Mouse (Mus musculus) granulocyte monocyte progenitor cell, adult 5-6 weeks (primary cell): ENCODE data around the gene Esrp2. TPM values are rescaled to one million over a fixed set of nuclear protein-coding genes. Genes with fewer than 3 reads are reported as not detected.

Experiments
- ATAC-seq: replicated peaks from 2 replicates; pipeline ENCODE4 v1.8.0; 2016; ENCODE audit warnings: mild to moderate bottlenecking, moderate TSS enrichment, inconsistent platforms; ENCODE audit not compliant: poor library complexity, severe bottlenecking
- total RNA-seq, 2 experiments: library from RNA; stranded (forward) in 1 of 2; stranded (reverse) in 1 of 2; fragments of 200-712, 200-1000 nt in 1 of 2; fragments of >200 nt in 1 of 2; fragmentation: Nextera tagmentation in 1 of 2; gene quantifications; 2 replicates each; pipeline ENCODE4 v1.2.3; 2014 to 2017

Gene Esrp2
- total RNA-seq, 2 experiments from 2014 or later, result not detected

DNA sequence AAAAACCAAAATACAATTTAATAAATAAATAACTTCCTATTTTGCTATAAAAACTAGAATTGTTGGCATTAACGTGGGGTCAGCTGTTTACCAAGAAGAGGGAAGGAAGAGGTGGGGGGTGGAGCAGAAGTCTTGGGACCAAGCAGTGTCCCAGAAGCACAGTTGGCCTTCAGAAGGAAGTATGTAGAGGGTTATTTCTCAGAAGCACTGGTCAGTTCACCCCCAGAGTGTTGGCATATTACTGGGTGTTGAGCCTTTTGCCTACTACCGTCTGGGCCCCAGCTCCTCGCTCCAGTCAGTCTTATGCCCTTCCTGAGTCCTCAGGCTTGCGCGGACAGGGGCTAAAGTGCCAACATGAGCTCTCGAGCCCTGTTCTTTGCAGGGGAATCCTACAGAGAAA is 12.3 kb upstream of the Esrp2 start:
- ATAC-seq, result 0 out of 2 replicates have a peak, but pooled peaks have one; percentile 10

DNA sequence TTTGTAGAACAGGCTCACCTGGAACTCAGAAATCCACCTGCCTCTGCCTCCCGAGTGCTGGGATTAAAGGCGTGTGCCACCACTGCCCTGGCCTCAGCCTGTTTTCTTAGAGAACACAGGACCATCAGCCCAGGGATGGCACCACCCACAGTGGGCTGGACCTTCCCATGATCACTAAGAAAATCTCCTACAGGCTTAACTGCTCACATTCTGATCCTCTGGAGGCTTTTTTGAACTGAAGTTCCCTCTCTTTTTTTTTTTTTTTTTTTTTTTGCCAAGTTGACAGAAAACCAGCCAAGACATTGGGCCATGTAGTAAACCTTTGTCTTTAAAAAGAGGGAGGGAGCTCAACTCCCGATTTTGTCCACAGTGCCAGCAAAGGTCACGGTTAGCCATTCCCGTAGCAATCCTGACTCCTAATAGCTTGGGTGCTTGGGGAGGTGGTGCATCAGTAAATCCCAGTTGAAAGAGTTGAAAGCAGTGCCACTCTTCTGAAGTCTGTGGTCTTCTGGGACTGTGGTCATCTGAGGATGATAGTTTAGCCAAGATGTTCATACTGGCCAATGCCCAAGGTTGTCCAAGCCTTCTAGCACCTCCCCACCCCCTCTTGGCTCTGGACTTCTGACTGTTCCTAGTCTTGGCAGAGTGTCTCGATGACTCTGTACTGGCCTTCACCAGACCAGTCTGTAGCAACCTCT is 11.2 kb upstream of the Esrp2 start:
- no peak for ATAC-seq

DNA sequence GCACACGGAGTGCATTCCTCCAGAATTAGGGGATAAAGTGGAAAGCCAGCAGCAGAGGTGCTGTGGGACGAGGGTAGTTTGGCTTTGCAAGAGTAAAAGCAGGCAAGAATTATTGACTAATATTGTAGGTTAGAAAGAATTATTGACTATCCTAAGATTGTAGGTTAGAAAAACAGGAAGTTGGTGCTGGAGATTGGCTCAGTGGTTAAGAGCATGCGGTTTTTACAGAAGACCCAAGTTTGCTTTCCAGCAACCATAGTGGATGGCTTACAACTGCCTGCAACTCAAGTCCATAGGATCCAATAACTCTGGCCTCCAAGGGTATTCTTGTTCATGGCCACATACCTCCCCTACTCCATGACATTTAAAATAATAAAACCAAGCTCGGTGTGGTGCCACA is 9.2 kb upstream of the Esrp2 start:
- ATAC-seq, result peak; percentile 51

GRCm38 (mm10) chr8:106145331-106145730 is 8.6 kb upstream of the Esrp2 start:
- no peak for ATAC-seq

DNA sequence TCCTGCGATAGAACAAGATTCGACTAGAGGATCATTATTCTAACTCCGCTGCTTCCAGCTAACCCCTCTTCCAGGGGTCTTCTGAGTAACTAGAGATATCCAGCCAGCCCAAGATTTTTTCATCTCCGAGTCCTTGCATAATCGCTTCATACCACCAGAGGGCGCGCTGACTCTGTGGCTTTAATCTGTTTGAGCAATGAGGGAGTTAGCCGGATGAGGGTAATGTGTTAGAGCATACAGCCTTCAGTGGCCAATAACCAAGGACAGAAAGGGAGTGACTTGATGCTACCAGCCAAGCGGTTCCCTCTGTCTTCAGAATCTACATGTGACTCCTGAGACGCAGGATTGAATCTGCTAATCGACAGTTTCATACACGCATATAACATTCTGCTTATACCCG is 4.0 kb upstream of the Esrp2 start:
- peak; percentile 75 for ATAC-seq

DNA sequence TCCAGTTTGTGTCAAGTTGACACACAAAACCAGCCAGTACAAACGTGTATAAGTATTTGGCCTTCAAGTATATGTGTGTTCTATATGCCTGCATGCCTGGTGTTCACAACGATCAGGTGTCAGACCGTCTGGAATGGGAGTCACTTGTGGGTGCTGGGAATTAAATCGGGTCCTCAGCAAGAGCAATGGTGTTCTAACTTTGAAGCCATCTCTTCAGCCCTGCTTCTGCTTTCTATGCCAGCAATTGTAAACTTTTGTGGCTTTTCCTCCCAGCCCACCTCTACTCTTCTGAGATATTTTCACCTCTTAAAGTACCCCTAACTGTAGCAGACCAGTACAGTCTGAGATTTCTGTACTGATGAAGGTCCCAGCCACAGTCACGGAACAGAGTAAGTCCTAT is 3.4 kb upstream of the Esrp2 start:
- no peak for ATAC-seq

DNA sequence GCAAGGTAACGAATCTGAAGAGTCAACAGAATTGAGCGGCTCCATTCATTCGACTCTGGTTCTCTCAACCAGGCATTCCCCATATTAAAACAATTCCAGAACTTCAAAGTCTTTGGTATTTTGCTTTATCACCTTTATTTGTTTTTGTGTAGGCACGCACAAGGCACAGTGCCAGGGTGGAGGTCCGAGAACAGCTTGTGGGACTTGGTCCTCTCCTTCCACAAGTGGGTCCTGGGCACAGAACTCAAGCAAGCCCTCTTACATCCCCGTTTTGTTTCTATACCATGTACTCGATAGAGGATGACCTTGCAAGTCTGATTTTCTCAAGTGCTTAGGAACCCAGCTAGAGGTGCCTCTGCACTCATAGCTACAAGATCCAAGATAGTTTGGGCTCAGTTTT is 1.8 kb upstream of the Esrp2 start:
- ATAC-seq, result no peak

DNA sequence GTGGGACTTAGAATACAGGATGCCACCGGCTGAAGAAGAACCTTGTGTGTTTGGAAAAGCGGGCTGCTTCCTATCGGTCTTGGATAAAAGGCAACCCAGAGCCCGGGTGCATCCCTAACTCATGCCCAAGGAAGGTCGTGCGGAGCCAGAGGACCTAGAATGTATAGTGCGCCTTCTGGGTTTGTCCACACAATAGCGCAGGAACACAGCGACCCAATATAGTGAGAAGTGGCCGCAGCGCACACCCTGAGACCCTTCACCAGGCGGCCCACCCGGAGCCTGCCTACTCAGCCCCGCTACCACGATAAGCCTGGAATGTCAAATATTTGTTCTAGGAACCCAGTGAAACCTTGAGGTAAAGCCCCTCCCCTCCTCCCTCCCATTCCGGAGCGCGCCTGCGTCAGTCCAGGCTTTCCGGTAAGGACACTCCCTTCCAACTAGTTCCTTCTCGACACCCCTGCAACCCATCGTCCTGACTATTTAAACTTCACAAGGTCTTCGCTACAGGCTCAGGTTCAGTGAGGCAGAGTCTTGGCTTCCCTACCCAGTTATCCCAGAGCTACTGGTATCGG is 1.2 kb upstream of the Esrp2 start:
- peak; percentile 52 for ATAC-seq

GRCm38 (mm10) chr8:106137218-106137905 is 588 bp upstream of the Esrp2 start:
- no peak for ATAC-seq

- no peak for ATAC-seq
These were observed 1.1 kb downstream of the Esrp2 start for GRCm38 (mm10) chr8:106135672-106136071.

GRCm38 (mm10) chr8:106134751-106135571 is 1.8 kb downstream of the Esrp2 start:
- ATAC-seq, result no peak

DNA sequence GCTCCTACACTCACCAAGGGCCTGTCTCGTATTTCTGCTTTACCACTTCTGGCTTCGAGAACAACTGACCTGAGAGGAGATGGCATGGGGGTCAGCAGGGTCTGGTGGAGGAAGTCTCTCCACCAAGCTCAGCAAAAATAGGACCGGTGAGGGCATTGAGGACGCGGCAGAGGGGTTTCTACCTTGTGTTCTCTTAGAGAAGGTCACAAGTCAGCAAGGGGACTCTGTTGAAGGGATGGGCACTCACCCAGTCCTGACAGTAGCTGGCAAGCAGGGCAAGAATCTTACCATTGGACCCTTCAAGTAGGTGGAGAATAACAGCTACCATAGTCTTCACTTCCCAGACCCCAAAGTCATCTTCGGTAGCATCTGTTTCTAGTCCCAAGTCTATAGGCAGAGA is 2.8 kb downstream of the Esrp2 start:
- no peak for ATAC-seq

DNA sequence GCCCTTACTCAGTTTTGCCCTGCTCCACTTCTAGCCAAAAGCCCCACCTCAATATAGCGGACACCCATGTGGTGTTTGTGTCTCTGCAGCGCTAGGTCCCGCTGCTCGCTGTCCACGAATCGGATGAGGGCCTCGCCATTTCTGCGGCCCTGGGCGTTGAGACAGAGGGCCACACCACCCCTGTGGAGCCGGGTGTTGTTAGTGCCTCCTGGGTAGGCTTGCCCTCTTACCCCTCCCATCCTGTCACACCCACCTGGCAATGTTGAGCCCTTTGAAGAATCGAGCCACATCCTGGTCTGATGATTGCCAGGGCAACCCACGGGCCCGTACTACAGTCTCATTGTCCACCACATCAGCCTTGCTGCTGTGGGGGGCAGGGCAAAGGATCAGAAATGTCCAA is 3.2 kb downstream of the Esrp2 start:
- no peak for ATAC-seq

- peak; percentile 36 for ATAC-seq
These were observed 4.4 kb downstream of the Esrp2 start for GRCm38 (mm10) chr8:106132356-106132755.

- ATAC-seq, result no peak
These were observed 5.1 kb downstream of the Esrp2 start for GRCm38 (mm10) chr8:106131488-106132222.

DNA sequence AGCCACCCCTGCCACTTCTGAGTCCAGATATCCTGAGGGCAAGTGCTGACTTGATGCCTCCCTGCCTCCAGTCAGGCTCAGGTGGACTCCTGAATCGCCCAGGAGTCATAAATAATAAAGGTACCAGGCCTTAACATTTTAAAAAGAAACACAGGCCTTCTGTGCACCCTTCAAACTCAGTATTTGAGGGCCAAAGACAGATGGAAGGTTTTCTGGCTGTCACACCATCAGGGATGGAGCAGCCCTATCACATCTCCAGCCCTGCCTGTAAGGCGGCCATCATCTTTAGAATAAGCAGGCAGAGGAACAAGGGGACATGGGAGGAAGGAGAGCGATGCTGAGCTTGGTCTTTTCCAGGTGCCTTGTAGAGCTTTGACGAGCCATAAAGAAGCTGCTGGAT is 5.8 kb downstream of the Esrp2 start:
- no peak for ATAC-seq

- ATAC-seq, result no peak
These were observed 6.3 kb downstream of the Esrp2 start for GRCm38 (mm10) chr8:106130505-106130904.

GRCm38 (mm10) chr8:106129997-106130396 is 6.8 kb downstream of the Esrp2 start:
- no peak for ATAC-seq

GRCm38 (mm10) chr8:106129232-106129930 is 7.4 kb downstream of the Esrp2 start:
- no peak for ATAC-seq
